Mouse (Mus musculus) kidney, embryonic 14.5 days (tissue): Measurements from ENCODE around the gene Rfc4. TPM values are rescaled to one million over a fixed set of nuclear protein-coding genes. Genes with fewer than 3 reads are reported as not detected.

Experiments
- ATAC-seq: fragments of 200-750 bp; cut with Nextera tagmentation; 2 replicates; pipeline ENCODE4 v1.8.0; 2017; ENCODE audit warnings: moderate number of reproducible peaks, mild to moderate bottlenecking, moderate TSS enrichment, moderate library complexity; ENCODE audit not compliant: low FRiP score, low TSS enrichment
- H3K27ac ChIP-seq: fragments of 300-500 bp; sonication (generic); 2 replicates; pipeline ENCODE4 v1.5.1; 2014; ENCODE audit warnings: low read depth, mild to moderate bottlenecking, low read length, moderate library complexity, mixed read lengths
- H3K27me3 ChIP-seq: fragments of 300-500 bp; sonication (generic); 2 replicates; pipeline ENCODE4 v1.6.1; 2014; ENCODE audit warnings: mild to moderate bottlenecking, low read length; ENCODE audit not compliant: control insufficient read depth, insufficient read depth
- H3K36me3 ChIP-seq: fragments of 300-500 bp; sonication (generic); 2 replicates; pipeline ENCODE4 v1.6.1; 2014; ENCODE audit warnings: low read length, mixed read lengths; ENCODE audit not compliant: control insufficient read depth, insufficient read depth
- H3K4me1 ChIP-seq: fragments of 300-500 bp; sonication (generic); 2 replicates; pipeline ENCODE4 v1.6.1; 2014; ENCODE audit warnings: low read length, mixed read lengths; ENCODE audit not compliant: control insufficient read depth, insufficient read depth
- H3K4me2 ChIP-seq: fragments of 300-500 bp; sonication (generic); replicated peaks from 2 replicates; pipeline ENCODE4 v1.6.1; 2014; ENCODE audit warnings: low read depth, mild to moderate bottlenecking, low read length
- H3K4me3 ChIP-seq: fragments of 300-500 bp; sonication (generic); 2 replicates; pipeline ENCODE4 v1.5.1; 2014; ENCODE audit warnings: mild to moderate bottlenecking, low read length
- H3K9ac ChIP-seq: fragments of 300-500 bp; sonication (generic); 2 replicates; pipeline ENCODE4 v1.6.1; 2014; ENCODE audit warnings: low read depth, mild to moderate bottlenecking, low read length, moderate library complexity
- H3K9me3 ChIP-seq: fragments of 300-500 bp; sonication (generic); 2 replicates; pipeline ENCODE4 v1.6.1; 2016; ENCODE audit warnings: low read length; ENCODE audit not compliant: control insufficient read depth
- WGBS: fragments of 180-500 bp; shearing (Covaris S2); extraction: QIAGEN DNeasy Blood & Tissue Kit; methylation state at CpG from one replicate; pipeline ENCODE4 v1.1.7; 2014; 5-methylcytosine and 5-hydroxymethylcytosine counted together
- polyA plus RNA-seq: library from polyadenylated mRNA; unstranded; fragments of >200 nt; fragmentation: Nextera tagmentation; extraction: Ambion mirVana; gene quantifications from 2 replicates; pipeline ENCODE4 v1.2.1, GENCODE M21; 2014

Gene Rfc4
- polyA plus RNA-seq, 1 experiment from 2014 or later, result 146 TPM

DNA sequence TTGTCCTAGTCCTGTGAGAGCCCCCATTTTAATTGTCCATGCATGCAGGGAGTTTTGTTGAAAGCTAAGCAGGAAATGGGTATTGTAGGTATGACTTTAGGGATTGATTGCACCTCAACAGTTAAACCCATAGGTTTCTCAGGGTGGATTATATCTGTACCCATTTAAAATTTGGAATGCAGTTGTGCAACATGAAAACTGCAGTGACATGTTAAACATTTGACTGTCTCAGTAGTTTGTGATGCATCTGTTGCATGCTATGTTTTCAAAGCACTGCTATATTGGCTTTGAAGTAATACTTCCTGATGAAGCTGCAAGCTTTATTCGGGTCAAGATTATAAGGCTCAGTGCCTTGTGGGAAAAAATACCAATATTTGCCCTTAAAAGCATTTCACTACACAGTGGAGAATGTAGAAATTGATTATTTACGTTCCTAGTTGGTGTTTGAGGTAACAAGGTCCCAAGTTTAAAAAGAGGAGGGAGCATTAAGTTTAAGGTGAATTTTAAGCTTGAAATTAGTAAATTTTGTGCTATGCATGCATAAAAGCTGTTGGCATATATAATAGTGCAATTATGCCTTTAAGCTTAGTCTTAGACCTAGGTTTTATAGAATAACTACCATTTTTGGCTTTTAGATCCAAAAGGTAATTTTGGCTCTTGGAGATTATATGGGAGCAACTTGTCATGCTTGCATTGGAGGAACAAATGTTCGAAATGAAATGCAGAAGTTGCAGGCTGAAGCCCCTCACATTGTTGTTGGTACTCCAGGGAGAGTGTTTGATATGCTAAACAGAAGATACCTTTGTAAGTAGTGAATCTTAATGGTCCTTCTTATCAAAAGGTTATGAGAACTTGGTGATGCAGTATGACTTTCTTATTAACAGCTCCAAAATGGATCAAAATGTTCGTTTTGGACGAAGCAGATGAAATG is 17.9 kb downstream of the Rfc4 start:
- H3K9me3 ChIP-seq, result no peaks in the 10 kb centered on the region
- peaks cover 13% of the 10 kb centered on the region; the same call in 1 of the 2 replicates for H3K4me1 ChIP-seq
- peak overlapping the region; percentile 100 for H3K9ac ChIP-seq
- peaks cover 60% of the 10 kb centered on the region for H3K36me3 ChIP-seq
- 50% methylated on average over 5 of the region's 5 CpGs for whole genome bisulfite sequencing
- H3K27me3 ChIP-seq, result no peaks in the 10 kb centered on the region
- H3K27ac ChIP-seq, result peak overlapping the region; percentile 55; the same call in 1 of the 2 replicates
- H3K4me2 ChIP-seq, result peak overlapping the region; percentile 90
- peak overlapping the region; percentile 99 for H3K4me3 ChIP-seq
- ATAC-seq, result no peak

DNA sequence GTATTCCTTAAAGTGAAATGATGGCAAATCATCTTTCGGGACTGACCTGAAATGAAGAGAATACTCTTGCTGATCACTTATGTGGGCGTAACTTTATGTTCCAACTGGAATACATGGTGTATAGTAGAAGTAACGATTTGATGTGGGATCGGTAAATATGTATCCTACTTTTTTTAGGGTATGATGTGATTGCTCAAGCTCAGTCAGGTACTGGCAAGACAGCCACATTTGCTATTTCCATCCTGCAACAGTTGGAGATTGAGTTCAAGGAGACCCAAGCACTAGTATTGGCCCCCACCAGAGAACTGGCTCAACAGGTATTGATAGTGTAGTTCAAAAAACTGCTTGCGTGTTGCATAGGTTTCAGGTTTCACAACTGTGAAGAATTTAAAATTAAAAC is 18.6 kb downstream of the Rfc4 start:
- peaks cover 13% of the 10 kb centered on the region; the same call in 1 of the 2 replicates for H3K4me1 ChIP-seq
- peak overlapping the region; percentile 90 for H3K4me2 ChIP-seq
- no peaks in the 10 kb centered on the region for H3K27me3 ChIP-seq
- H3K9me3 ChIP-seq, result no peaks in the 10 kb centered on the region
- no peak for ATAC-seq
- H3K27ac ChIP-seq, result peak overlapping the region; percentile 55; the same call in 1 of the 2 replicates
- peaks cover 53% of the 10 kb centered on the region for H3K36me3 ChIP-seq
- 3% methylated on average over 5 of the region's 5 CpGs for WGBS
- H3K4me3 ChIP-seq, result peak overlapping the region; percentile 99
- H3K9ac ChIP-seq, result peak overlapping the region; percentile 100

DNA sequence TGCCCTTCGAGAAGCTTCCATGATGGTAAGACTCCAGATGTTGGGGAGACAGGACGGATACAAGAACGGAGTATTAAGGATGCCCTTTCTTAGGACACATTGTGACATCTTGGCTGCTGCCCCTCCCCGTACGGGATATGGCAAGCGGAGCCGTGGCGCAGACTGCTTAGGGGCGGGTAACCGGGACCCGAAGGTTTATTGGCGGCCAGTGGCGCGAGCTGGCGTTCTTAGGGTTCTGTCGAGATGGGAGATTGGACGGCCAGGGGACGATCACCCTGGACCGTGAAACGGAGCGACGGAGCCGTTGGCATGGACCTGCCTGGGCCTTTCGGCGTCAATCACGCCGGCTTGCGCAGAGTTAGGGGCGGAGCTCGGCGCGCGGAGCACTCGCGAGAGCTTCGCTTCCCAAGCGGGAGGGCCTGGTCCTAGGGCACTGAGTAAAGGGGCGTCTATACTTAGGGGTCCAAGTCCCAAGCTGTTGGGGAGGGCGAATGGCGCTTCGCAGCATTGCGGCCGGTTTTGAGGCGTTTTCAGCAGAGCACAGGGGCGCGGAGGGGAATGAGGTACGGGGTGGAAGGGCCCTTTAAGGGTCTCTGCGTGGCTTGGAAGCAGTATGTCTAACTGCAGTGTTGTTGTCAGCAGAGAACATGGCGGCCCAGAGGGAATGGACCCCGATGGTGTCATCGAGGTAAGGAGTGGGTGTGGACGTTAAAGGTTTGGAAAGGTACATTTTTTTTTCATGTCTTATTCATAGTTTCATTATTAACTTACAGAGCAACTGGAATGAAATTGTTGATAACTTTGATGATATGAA is 19.4 kb downstream of the Rfc4 start:
- Histone ChIP-seq H3K27me3 (no peaks in the 10 kb centered on the region), H3K4me2 (peak overlapping the region; percentile 90), H3K27ac (peak overlapping the region; percentile 99), H3K9ac (peak overlapping the region; percentile 100), H3K4me3 (peak overlapping the region; percentile 99), H3K9me3 (no peaks in the 10 kb centered on the region), H3K4me1 (peaks cover 13% of the 10 kb centered on the region; the same call in 1 of the 2 replicates), H3K36me3 (peaks cover 50% of the 10 kb centered on the region)
- under 1% methylated on average over 52 of the region's 52 CpGs for WGBS
- ATAC-seq, result peak; percentile 88

- Histone ChIP-seq H3K4me1 (peaks cover 13% of the 10 kb centered on the region; the same call in 1 of the 2 replicates), H3K36me3 (peaks cover 42% of the 10 kb centered on the region), H3K9me3 (no peaks in the 10 kb centered on the region), H3K27ac (peak within 1 kb of the TSS; percentile 99), H3K4me3 (peak within 1 kb of the TSS; percentile 99), H3K4me2 (peak within 1 kb of the TSS; percentile 90), H3K9ac (peak within 1 kb of the TSS; percentile 100), H3K27me3 (no peaks in the 10 kb centered on the region)
- under 1% methylated on average over 68 of the region's 71 CpGs for WGBS
- peak; percentile 91 for ATAC-seq
These were observed 20.1 kb downstream of the Rfc4 start, which contains the start of gene Eif4a2 for GRCm38 (mm10) chr16:23107231-23107942. Gene Eif4a2, plus strand, starts transcription at chr16:23107444.

- Histone ChIP-seq H3K9ac (no peak overlapping the region), H3K4me1 (peaks cover 10% of the 10 kb centered on the region; the same call in 1 of the 2 replicates), H3K36me3 (peaks cover 30% of the 10 kb centered on the region), H3K4me2 (no peak overlapping the region), H3K9me3 (no peaks in the 10 kb centered on the region), H3K27me3 (no peaks in the 10 kb centered on the region), H3K4me3 (no peak overlapping the region), H3K27ac (no peak overlapping the region)
- 79% methylated on average over 7 of the region's 7 CpGs for WGBS
- no peak for ATAC-seq
These were observed 21.4 kb downstream of the Rfc4 start for GRCm38 (mm10) chr16:23106121-23106520.

DNA sequence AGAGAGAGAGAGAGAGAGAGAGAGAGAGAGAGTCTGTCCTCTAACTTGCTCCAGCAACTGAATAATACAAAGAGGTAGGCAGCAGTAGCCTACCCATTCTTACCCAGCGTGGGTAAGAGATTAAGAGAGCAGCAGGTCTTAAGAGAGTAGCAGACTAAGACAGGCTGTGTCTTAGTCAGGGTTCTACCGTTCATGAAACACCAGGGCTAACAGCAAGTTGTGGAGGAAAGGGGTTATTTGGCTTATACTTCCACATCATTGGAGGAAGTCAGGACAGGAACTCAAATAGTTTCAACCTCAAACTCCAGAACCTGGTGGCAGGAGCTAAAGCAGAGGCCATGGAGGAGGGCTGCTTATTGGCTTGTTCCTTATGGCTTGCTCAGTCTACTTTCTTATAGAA is 23.7 kb downstream of the Rfc4 start:
- peaks cover 9% of the 10 kb centered on the region; the same call in 1 of the 2 replicates for H3K4me1 ChIP-seq
- no peak overlapping the region for H3K4me3 ChIP-seq
- ATAC-seq, result no peak
- no peak overlapping the region for H3K4me2 ChIP-seq
- peaks cover 7% of the 10 kb centered on the region for H3K36me3 ChIP-seq
- H3K27me3 ChIP-seq, result no peaks in the 10 kb centered on the region
- no peak overlapping the region for H3K27ac ChIP-seq
- H3K9me3 ChIP-seq, result no peaks in the 10 kb centered on the region
- WGBS, result 72% methylated on average over 2 of the region's 2 CpGs
- H3K9ac ChIP-seq, result no peak overlapping the region

GRCm38 (mm10) chr16:23103038-23103745 is 24.3 kb downstream of the Rfc4 start:
- Histone ChIP-seq H3K4me3 (peak overlapping the region; percentile 36), H3K36me3 (0 out of 2 replicates have a peak, but pooled peaks cover under 1% of the 10 kb centered on the region), H3K4me2 (peak overlapping the region; percentile 55), H3K4me1 (peaks cover 9% of the 10 kb centered on the region; the same call in 1 of the 2 replicates), H3K27ac (no peak overlapping the region), H3K9me3 (no peaks in the 10 kb centered on the region), H3K9ac (peak overlapping the region; percentile 50; the same call in 1 of the 2 replicates), H3K27me3 (no peaks in the 10 kb centered on the region)
- 40% methylated on average over 17 of the region's 17 CpGs for WGBS
- ATAC-seq, result no peak
